Mouse (Mus musculus) kidney, embryonic 15.5 days (tissue): ENCODE data around the gene Axl. TPM values are rescaled to one million over a fixed set of nuclear protein-coding genes. Genes with fewer than 3 reads are reported as not detected.

ENCODE experiments used
- ATAC-seq: fragments of 200-750 bp; cut with Nextera tagmentation; replicated peaks from 2 replicates; pipeline ENCODE4 v1.8.0; 2017; ENCODE audit warnings: moderate TSS enrichment; ENCODE audit not compliant: low FRiP score
- H3K27ac ChIP-seq: fragments of 300-500 bp; sonication (generic); 2 replicates; pipeline ENCODE4 v1.5.1; 2015; ENCODE audit warnings: mild to moderate bottlenecking, inconsistent platforms
- H3K27me3 ChIP-seq: fragments of 300-500 bp; sonication (generic); 2 replicates; pipeline ENCODE4 v1.6.1; 2015; ENCODE audit warnings: inconsistent platforms
- H3K36me3 ChIP-seq: fragments of 300-500 bp; sonication (generic); 2 replicates; pipeline ENCODE4 v1.6.1; 2015; ENCODE audit warnings: inconsistent platforms
- H3K4me1 ChIP-seq: fragments of 300-500 bp; sonication (generic); 2 replicates; pipeline ENCODE4 v1.6.1; 2015; ENCODE audit warnings: inconsistent platforms
- H3K4me2 ChIP-seq: fragments of 300-500 bp; sonication (generic); 2 replicates; pipeline ENCODE4 v1.6.1; 2015; ENCODE audit warnings: moderate library complexity, mild to moderate bottlenecking, inconsistent platforms
- H3K4me3 ChIP-seq: fragments of 300-500 bp; sonication (generic); replicated peaks from 2 replicates; pipeline ENCODE4 v1.5.1; 2015; ENCODE audit warnings: mild to moderate bottlenecking, inconsistent platforms
- H3K9ac ChIP-seq: fragments of 300-500 bp; sonication (generic); 2 replicates; pipeline ENCODE4 v1.6.1; 2015; ENCODE audit warnings: mild to moderate bottlenecking, inconsistent platforms
- H3K9me3 ChIP-seq: fragments of 300-500 bp; sonication (generic); replicated peaks from 2 replicates; pipeline ENCODE4 v1.6.1; 2016; ENCODE audit warnings: inconsistent platforms
- WGBS: fragments of 180-500 bp; shearing (Covaris S2); methylation state at CpG from one replicate; pipeline ENCODE4 v1.1.7; 2015; ENCODE audit warnings: mixed read lengths; 5-methylcytosine and 5-hydroxymethylcytosine counted together
- polyA plus RNA-seq: library from polyadenylated mRNA; unstranded; fragments of >200 nt; fragmentation: Nextera tagmentation; extraction: Ambion mirVana; gene quantifications from 2 replicates; pipeline ENCODE4 v1.2.1, GENCODE M21; 2015

Axl gene
- 81.9 and 91.5 TPM in 2 replicates for polyA plus RNA-seq

GRCm38 (mm10) chr7:25788220-25789128 is at the start of gene Axl:
Gene Axl (minus strand): TSS chr7:25788705.
- Histone ChIP-seq H3K9me3 (no peaks in the 10 kb centered on the region), H3K4me3 (peak within 1 kb of the TSS; percentile 66), H3K27ac (peak within 1 kb of the TSS; percentile 81), H3K9ac (peak within 1 kb of the TSS; percentile 68), H3K36me3 (peaks cover 5% of the 10 kb centered on the region; the same call in 1 of the 2 replicates), H3K27me3 (no peaks in the 10 kb centered on the region), H3K4me2 (peak within 1 kb of the TSS; percentile 90), H3K4me1 (peaks cover 42% of the 10 kb centered on the region)
- WGBS: 2% methylated on average over 27 of the region's 30 CpGs
- ATAC-seq: peak; percentile 91

- Histone ChIP-seq H3K4me2 (no peak overlapping the region), H3K27me3 (no peaks in the 10 kb centered on the region), H3K4me1 (peaks cover 28% of the 10 kb centered on the region), H3K36me3 (no peaks in the 10 kb centered on the region), H3K9me3 (no peaks in the 10 kb centered on the region), H3K9ac (no peak overlapping the region), H3K4me3 (no peak overlapping the region), H3K27ac (peak overlapping the region; percentile 76)
- ATAC-seq: peak; percentile 85
- 34% methylated on average over 10 of the region's 10 CpGs for WGBS
Observed at GRCm38 (mm10) chr7:25835188-25835891, 46.8 kb upstream of the Axl start.

- H3K36me3 ChIP-seq: no peaks in the 10 kb centered on the region
- no peak overlapping the region for H3K4me2 ChIP-seq
- 0 out of 2 replicates have a peak overlapping the region, but pooled peaks have one; percentile 3 for H3K9ac ChIP-seq
- H3K9me3 ChIP-seq: no peaks in the 10 kb centered on the region
- peak; percentile 55; the same call in 1 of the 2 replicates for ATAC-seq
- peak overlapping the region; percentile 82 for H3K27ac ChIP-seq
- H3K27me3 ChIP-seq: no peaks in the 10 kb centered on the region
- 61% methylated on average over 10 of the region's 10 CpGs for WGBS
- H3K4me3 ChIP-seq: no peak overlapping the region
- H3K4me1 ChIP-seq: peaks cover 45% of the 10 kb centered on the region
Observed at GRCm38 (mm10) chr7:25831557-25832530, 43.3 kb upstream of the Axl start.

- WGBS: 13% methylated on average over 2 of the region's 2 CpGs
Observed at GRCm38 (mm10) chr7:25830251-25830650, 41.7 kb upstream of the Axl start.

GRCm38 (mm10) chr7:25827199-25827598 is 38.7 kb upstream of the Axl start:
- Histone ChIP-seq H3K9ac (no peak overlapping the region), H3K36me3 (no peaks in the 10 kb centered on the region), H3K27me3 (no peaks in the 10 kb centered on the region), H3K4me3 (no peak overlapping the region), H3K4me2 (no peak overlapping the region), H3K4me1 (peaks cover 38% of the 10 kb centered on the region), H3K9me3 (no peaks in the 10 kb centered on the region), H3K27ac (peak overlapping the region; percentile 45; the same call in 1 of the 2 replicates)
- 8% methylated on average over 3 of the region's 3 CpGs for WGBS
- no peak; the same call in 1 of the 2 replicates for ATAC-seq

More at GRCm38 (mm10) chr7:25830251-25830650, 41.7 kb upstream of the Axl start:
- Histone ChIP-seq H3K27me3 (no peaks in the 10 kb centered on the region), H3K27ac (peak overlapping the region; percentile 82), H3K9me3 (no peaks in the 10 kb centered on the region), H3K4me1 (peaks cover 43% of the 10 kb centered on the region), H3K4me3 (no peak overlapping the region), H3K36me3 (no peaks in the 10 kb centered on the region), H3K4me2 (no peak overlapping the region), H3K9ac (no peak overlapping the region)
- no peak for ATAC-seq

GRCm38 (mm10) chr7:25826029-25826428 is 37.5 kb upstream of the Axl start:
- no peak overlapping the region for H3K4me2 ChIP-seq
- 75% methylated on average over 6 of the region's 6 CpGs for WGBS
- H3K36me3 ChIP-seq: no peaks in the 10 kb centered on the region
- peaks cover 26% of the 10 kb centered on the region for H3K4me1 ChIP-seq
- H3K27me3 ChIP-seq: no peaks in the 10 kb centered on the region
- H3K4me3 ChIP-seq: no peak overlapping the region
- H3K27ac ChIP-seq: no peak overlapping the region
- no peak overlapping the region for H3K9ac ChIP-seq
- ATAC-seq: no peak
- H3K9me3 ChIP-seq: no peaks in the 10 kb centered on the region

GRCm38 (mm10) chr7:25825043-25825442 is 36.5 kb upstream of the Axl start:
- H3K27me3 ChIP-seq: no peaks in the 10 kb centered on the region
- 51% methylated on average over 9 of the region's 9 CpGs for WGBS
- H3K4me1 ChIP-seq: peaks cover 16% of the 10 kb centered on the region
- H3K4me3 ChIP-seq: no peak overlapping the region
- no peaks in the 10 kb centered on the region for H3K36me3 ChIP-seq
- H3K27ac ChIP-seq: no peak overlapping the region
- no peak overlapping the region for H3K9ac ChIP-seq
- no peaks in the 10 kb centered on the region for H3K9me3 ChIP-seq
- ATAC-seq: no peak
- H3K4me2 ChIP-seq: no peak overlapping the region

- peak within 1 kb of the TSS; percentile 53 for H3K4me3 ChIP-seq
- ATAC-seq: peak; percentile 66
- H3K27ac ChIP-seq: 0 out of 2 replicates have a peak within 1 kb of the TSS, but pooled peaks have one; percentile 3
Observed at GRCm38 (mm10) chr7:25816241-25816919, 27.9 kb upstream of the Axl start, which contains the start of gene Cyp2s1. Gene Cyp2s1 (minus strand): TSS chr7:25816913.

GRCm38 (mm10) chr7:25815571-25815970 is 27.1 kb upstream of the Axl start:
- Histone ChIP-seq H3K4me2 (peak overlapping the region; percentile 95), H3K36me3 (no peaks in the 10 kb centered on the region), H3K27ac (no peak overlapping the region), H3K4me3 (peak overlapping the region; percentile 53), H3K9ac (0 out of 2 replicates have a peak overlapping the region, but pooled peaks have one; percentile 61), H3K9me3 (no peaks in the 10 kb centered on the region), H3K4me1 (peaks cover 31% of the 10 kb centered on the region), H3K27me3 (peaks cover 21% of the 10 kb centered on the region)
- ATAC-seq: no peak
- 19% methylated on average over 7 of the region's 7 CpGs for WGBS

More at GRCm38 (mm10) chr7:25816241-25816919, 27.9 kb upstream of the Axl start, which contains the start of gene Cyp2s1:
- Histone ChIP-seq H3K4me2 (peak within 1 kb of the TSS; percentile 95), H3K4me1 (peaks cover 28% of the 10 kb centered on the region), H3K9me3 (no peaks in the 10 kb centered on the region), H3K9ac (peak within 1 kb of the TSS; percentile 61), H3K36me3 (no peaks in the 10 kb centered on the region), H3K27me3 (peaks cover 21% of the 10 kb centered on the region)
- 1% methylated on average over 40 of the region's 40 CpGs for WGBS

- peak overlapping the region; percentile 95 for H3K4me2 ChIP-seq
Observed at GRCm38 (mm10) chr7:25814711-25815110, 26.2 kb upstream of the Axl start.

More at GRCm38 (mm10) chr7:25814711-25815110, 26.2 kb upstream of the Axl start:
- H3K27ac ChIP-seq: no peak overlapping the region
- H3K27me3 ChIP-seq: peaks cover 21% of the 10 kb centered on the region
- no peak overlapping the region for H3K9ac ChIP-seq
- 72% methylated on average over 9 of the region's 9 CpGs for WGBS
- H3K9me3 ChIP-seq: no peaks in the 10 kb centered on the region
- 0 out of 2 replicates have a peak overlapping the region, but pooled peaks have one; percentile 53 for H3K4me3 ChIP-seq
- no peaks in the 10 kb centered on the region for H3K36me3 ChIP-seq
- peaks cover 31% of the 10 kb centered on the region for H3K4me1 ChIP-seq
- no peak for ATAC-seq
